Mouse (Mus musculus): ENCODE results near the gene Zfp768. TPM values are rescaled to one million over a fixed set of nuclear protein-coding genes. Genes with fewer than 3 reads are reported as not detected.

The Zfp768 gene
- polyA plus RNA-seq, 1 experiment from 2014 or later: 5.5 TPM

- no peak for DNase-seq (ENCODE audit: low spot score)
- H3K9ac ChIP-seq (ENCODE audit: low read length): no peak overlapping the region
- no peak overlapping the region for H3K4me3 ChIP-seq (ENCODE audit: low read depth, low read length)
- 96% methylated on average over 5 of the region's 5 CpGs for WGBS
- H3K27ac ChIP-seq (ENCODE audit: low read depth, low read length): no peak overlapping the region
- no peaks in the 10 kb centered on the region for H3K4me1 ChIP-seq (replicated peaks; ENCODE audit: control insufficient read depth, insufficient read depth, low read length)
- no peaks in the 10 kb centered on the region for H3K36me3 ChIP-seq (ENCODE audit: control insufficient read depth, insufficient read depth, low read length)
- H3K27me3 ChIP-seq (ENCODE audit: control insufficient read depth, insufficient read depth, low read length): no peaks in the 10 kb centered on the region
- no peaks in the 10 kb centered on the region for H3K9me3 ChIP-seq (ENCODE audit: control insufficient read depth, low read length)
- no peak overlapping the region for H3K4me2 ChIP-seq (ENCODE audit: low read depth, low read length, severe bottlenecking)
- ATAC-seq (replicated peaks; ENCODE audit: low FRiP score): no peak
These were observed 47.7 kb downstream of the Zfp768 start for GRCm38 (mm10) chr7:127297586-127298193.

- no peak for DNase-seq (ENCODE audit: low spot score)
- no peak overlapping the region for H3K27ac ChIP-seq (ENCODE audit: low read depth, low read length)
- H3K9ac ChIP-seq (ENCODE audit: low read length): no peak overlapping the region
- no peaks in the 10 kb centered on the region for H3K27me3 ChIP-seq (ENCODE audit: control insufficient read depth, insufficient read depth, low read length)
- no peaks in the 10 kb centered on the region for H3K36me3 ChIP-seq (ENCODE audit: control insufficient read depth, insufficient read depth, low read length)
- H3K4me3 ChIP-seq (ENCODE audit: low read depth, low read length): no peak overlapping the region
- no peak for ATAC-seq (replicated peaks; ENCODE audit: low FRiP score)
- H3K4me2 ChIP-seq (ENCODE audit: low read depth, low read length, severe bottlenecking): no peak overlapping the region
- 84% methylated on average over 5 of the region's 5 CpGs for WGBS
- no peaks in the 10 kb centered on the region for H3K4me1 ChIP-seq (replicated peaks; ENCODE audit: control insufficient read depth, insufficient read depth, low read length)
- no peaks in the 10 kb centered on the region for H3K9me3 ChIP-seq (ENCODE audit: control insufficient read depth, low read length)
These were observed 48.4 kb downstream of the Zfp768 start for GRCm38 (mm10) chr7:127296786-127297555.

- H3K27ac ChIP-seq (ENCODE audit: low read depth, low read length): no peak within 1 kb of the TSS
- ATAC-seq (replicated peaks; ENCODE audit: low FRiP score) (no peak), DNase-seq (ENCODE audit: low spot score) (no peak)
- no peaks in the 10 kb centered on the region for H3K27me3 ChIP-seq (ENCODE audit: control insufficient read depth, insufficient read depth, low read length)
- no peaks in the 10 kb centered on the region for H3K4me1 ChIP-seq (replicated peaks; ENCODE audit: control insufficient read depth, insufficient read depth, low read length)
- no peak within 1 kb of the TSS for H3K4me2 ChIP-seq (ENCODE audit: low read depth, low read length, severe bottlenecking)
- WGBS: 90% methylated on average over 11 of the region's 11 CpGs
- no peak within 1 kb of the TSS for H3K4me3 ChIP-seq (ENCODE audit: low read depth, low read length)
- H3K9ac ChIP-seq (ENCODE audit: low read length): no peak within 1 kb of the TSS
- H3K36me3 ChIP-seq (ENCODE audit: control insufficient read depth, insufficient read depth, low read length): no peaks in the 10 kb centered on the region
- no peaks in the 10 kb centered on the region for H3K9me3 ChIP-seq (ENCODE audit: control insufficient read depth, low read length)
These were observed 49.3 kb downstream of the Zfp768 start, which contains the start of gene Itgal for GRCm38 (mm10) chr7:127296098-127296497. Gene Itgal, plus strand, starts transcription at chr7:127296260.

Other genes with a start within 250 kb of the Zfp768 start
- gene Qprt, start 223.4 kb downstream of the Zfp768 start, polyA plus RNA-seq (2014; fragmentation: Nextera tagmentation; extraction: Ambion mirVana): 5.4 and 5.5 TPM in 2 replicates
- 0.11 and 0.12 TPM in 2 replicates for gene Spn, start 207.8 kb downstream of the Zfp768 start, polyA plus RNA-seq (2014; fragmentation: Nextera tagmentation; extraction: Ambion mirVana)
- gene Cd2bp2, start 149.5 kb downstream of the Zfp768 start, polyA plus RNA-seq (2014; fragmentation: Nextera tagmentation; extraction: Ambion mirVana): 96.5 and 104 TPM in 2 replicates
- 31.7 and 36.5 TPM in 2 replicates for gene Tbc1d10b, start 137.1 kb downstream of the Zfp768 start, polyA plus RNA-seq (2014; fragmentation: Nextera tagmentation; extraction: Ambion mirVana)
- 11.2 and 11.3 TPM in 2 replicates for gene Mylpf, start 136.7 kb downstream of the Zfp768 start, polyA plus RNA-seq (2014; fragmentation: Nextera tagmentation; extraction: Ambion mirVana)
- gene Zfp553, start 112.5 kb downstream of the Zfp768 start, polyA plus RNA-seq (2014; fragmentation: Nextera tagmentation; extraction: Ambion mirVana): 41.8 and 43.3 TPM in 2 replicates
- gene Sept1, start 112.5 kb downstream of the Zfp768 start, polyA plus RNA-seq (2014; fragmentation: Nextera tagmentation; extraction: Ambion mirVana): 32.8 and 36.6 TPM in 2 replicates
- gene Zfp771, start 101.3 kb downstream of the Zfp768 start, polyA plus RNA-seq (2014; fragmentation: Nextera tagmentation; extraction: Ambion mirVana): 53.8 and 62.5 TPM in 2 replicates
- 265 and 279 TPM in 2 replicates for gene Dctpp1, start 84.9 kb downstream of the Zfp768 start, polyA plus RNA-seq (2014; fragmentation: Nextera tagmentation; extraction: Ambion mirVana)
- gene Sephs2, start 71.5 kb downstream of the Zfp768 start, polyA plus RNA-seq (2014; fragmentation: Nextera tagmentation; extraction: Ambion mirVana): 86.2 and 87.0 TPM in 2 replicates
- gene Itgal, start 49.3 kb downstream of the Zfp768 start, polyA plus RNA-seq (2014; fragmentation: Nextera tagmentation; extraction: Ambion mirVana): 0.21 and 0.29 TPM in 2 replicates
- gene Zfp747, start 30.5 kb upstream of the Zfp768 start, polyA plus RNA-seq (2014; fragmentation: Nextera tagmentation; extraction: Ambion mirVana): 8.5 and 8.6 TPM in 2 replicates
- 5.0 and 5.3 TPM in 2 replicates for gene 9130019O22Rik, start 41.6 kb upstream of the Zfp768 start, polyA plus RNA-seq (2014; fragmentation: Nextera tagmentation; extraction: Ambion mirVana)
- 5.9 and 6.8 TPM in 2 replicates for gene E430018J23Rik, start 48.0 kb upstream of the Zfp768 start, polyA plus RNA-seq (2014; fragmentation: Nextera tagmentation; extraction: Ambion mirVana)
- 7.2 and 7.4 TPM in 2 replicates for gene Zfp764, start 61.2 kb upstream of the Zfp768 start, polyA plus RNA-seq (2014; fragmentation: Nextera tagmentation; extraction: Ambion mirVana)
- 35.4 and 35.7 TPM in 2 replicates for gene Zfp688, start 76.5 kb upstream of the Zfp768 start, polyA plus RNA-seq (2014; fragmentation: Nextera tagmentation; extraction: Ambion mirVana)
- 15.7 and 16.5 TPM in 2 replicates for gene Zfp689, start 103.6 kb upstream of the Zfp768 start, polyA plus RNA-seq (2014; fragmentation: Nextera tagmentation; extraction: Ambion mirVana)
- gene Prr14, start 114.0 kb upstream of the Zfp768 start, polyA plus RNA-seq (2014; fragmentation: Nextera tagmentation; extraction: Ambion mirVana): 70.7 and 77.3 TPM in 2 replicates
- gene Fbrs, start 133.6 kb upstream of the Zfp768 start, polyA plus RNA-seq (2014; fragmentation: Nextera tagmentation; extraction: Ambion mirVana): 13.6 and 14.7 TPM in 2 replicates
- 91.6 and 93.5 TPM in 2 replicates for gene Srcap, start 166.4 kb upstream of the Zfp768 start, polyA plus RNA-seq (2014; fragmentation: Nextera tagmentation; extraction: Ambion mirVana)
- gene Gm42715, start 174.0 kb upstream of the Zfp768 start, polyA plus RNA-seq (2014; fragmentation: Nextera tagmentation; extraction: Ambion mirVana): 23.3 and 24.7 TPM in 2 replicates
- gene Tmem265, start 215.8 kb upstream of the Zfp768 start, polyA plus RNA-seq (2014; fragmentation: Nextera tagmentation; extraction: Ambion mirVana): 10.2 and 13.0 TPM in 2 replicates
- gene Phkg2, start 227.8 kb upstream of the Zfp768 start, polyA plus RNA-seq (2014; fragmentation: Nextera tagmentation; extraction: Ambion mirVana): 57.9 and 60.5 TPM in 2 replicates
- gene Ccdc189, start 243.0 kb upstream of the Zfp768 start, polyA plus RNA-seq (2014; fragmentation: Nextera tagmentation; extraction: Ambion mirVana): 13.5 and 17.7 TPM in 2 replicates
- 59.1 and 66.3 TPM in 2 replicates for gene Rnf40, start 243.2 kb upstream of the Zfp768 start, polyA plus RNA-seq (2014; fragmentation: Nextera tagmentation; extraction: Ambion mirVana)